Mouse (Mus musculus) adipocyte (in vitro differentiated cells): ENCODE data around the gene Sgms1.
"Not testable (repeated sequence)": the region's sequence is repeated elsewhere in the genome, so short reads cannot be mapped to it uniquely, and the experiment has no call there.

Experiments
- DNase-seq: peaks from one replicate; pipeline ENCODE4 v3.0.0-alpha.2; 2016; ENCODE audit warnings: low spot score

The Sgms1 gene

DNA sequence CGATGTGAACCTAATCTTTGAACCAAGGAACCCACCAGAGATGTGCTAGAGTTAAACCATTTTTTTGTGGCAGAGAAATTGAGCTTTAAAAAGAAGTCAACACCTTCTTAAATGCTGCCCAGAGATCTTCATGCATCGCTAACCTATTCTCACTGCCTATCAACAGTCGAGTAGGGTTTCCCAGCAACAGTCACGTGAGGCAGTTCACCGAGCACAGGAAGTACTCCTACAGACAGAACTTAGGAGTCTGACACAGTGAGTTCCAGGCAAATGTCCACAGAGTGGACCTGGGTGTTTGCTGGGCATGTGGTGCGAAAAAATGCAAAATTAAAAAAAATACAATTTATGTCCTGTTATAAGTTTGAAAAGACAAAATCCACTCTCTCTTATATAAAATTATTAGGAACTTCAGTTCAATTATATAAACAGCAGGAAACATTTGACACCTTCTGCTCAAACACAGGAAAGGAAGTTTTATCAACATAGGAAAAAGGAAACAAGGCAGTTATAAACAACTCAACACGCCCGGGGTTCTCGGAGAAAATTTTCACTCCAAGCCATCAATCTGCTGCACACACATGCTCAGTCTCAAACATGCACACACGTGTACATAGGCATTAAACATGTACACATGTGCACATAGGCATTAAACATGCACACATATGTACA, 64.3 kb downstream of the Sgms1 start:
- no peak for DNase-seq

DNA sequence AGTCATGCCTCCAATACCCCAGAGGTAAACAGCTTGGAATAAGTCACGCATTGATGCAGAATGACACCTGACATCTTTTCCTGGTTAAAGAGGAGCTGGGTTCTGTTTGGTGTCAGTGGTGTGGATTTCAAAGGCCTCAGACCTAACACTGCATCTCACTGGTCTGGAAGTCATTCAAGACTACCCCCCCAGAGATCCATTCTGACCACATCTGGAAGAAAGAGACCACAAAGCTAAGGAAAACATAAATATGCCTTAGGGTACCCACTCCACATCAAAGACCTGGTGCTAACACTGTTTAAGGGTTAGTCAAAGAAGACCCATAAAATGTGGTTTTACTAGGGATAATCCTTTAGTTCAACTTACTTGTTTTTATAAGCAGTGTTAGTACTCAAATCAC, 65.0 kb downstream of the Sgms1 start:
- no peak for DNase-seq

DNA sequence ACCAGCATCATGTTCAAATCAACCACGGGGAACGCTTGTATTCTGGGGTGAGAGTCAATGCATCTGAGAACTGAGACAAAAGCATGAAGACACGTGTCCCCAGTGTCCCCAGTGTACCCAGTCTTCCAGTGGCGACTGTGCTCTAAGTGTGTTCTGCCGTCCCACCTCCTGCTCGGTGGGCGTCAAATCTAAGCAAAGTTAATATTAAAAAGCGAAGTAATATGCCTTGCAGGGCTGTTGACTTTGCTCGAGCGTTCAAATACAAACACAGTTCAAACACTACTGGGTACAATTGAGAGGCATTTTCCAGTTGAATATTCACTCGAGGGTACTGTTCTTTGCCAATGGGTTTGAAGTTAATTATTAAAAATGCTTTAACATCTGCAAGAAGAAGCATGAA, 66.4 kb downstream of the Sgms1 start:
- DNase-seq, result no peak

- DNase-seq, result peak; percentile 83
These were observed 67.0 kb downstream of the Sgms1 start for GRCm38 (mm10) chr19:32322429-32323035.

- DNase-seq, result no peak
These were observed 69.2 kb downstream of the Sgms1 start for GRCm38 (mm10) chr19:32320366-32320666.

GRCm38 (mm10) chr19:32319531-32320365, 69.8 kb downstream of the Sgms1 start:
- peak; percentile 51 for DNase-seq

DNA sequence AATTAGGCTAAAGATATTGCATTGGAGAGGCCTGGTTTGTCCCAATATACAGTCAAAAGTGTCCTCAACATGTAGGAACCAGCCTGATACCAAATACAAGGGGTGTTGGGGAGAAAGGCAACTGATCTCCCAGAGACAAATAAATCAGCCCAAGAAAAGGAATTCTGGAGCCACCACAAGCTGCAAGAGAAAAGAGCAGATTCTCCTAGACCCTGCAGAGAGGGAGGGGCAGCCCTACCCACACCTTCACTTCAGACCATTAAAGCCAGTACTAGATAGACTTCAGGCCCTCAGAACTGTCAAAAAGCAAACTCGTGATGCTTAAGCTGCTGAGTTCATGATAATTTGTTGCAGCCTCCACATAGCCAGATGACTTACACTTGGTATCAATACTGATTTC, 70.5 kb downstream of the Sgms1 start:
- DNase-seq, result no peak

DNA sequence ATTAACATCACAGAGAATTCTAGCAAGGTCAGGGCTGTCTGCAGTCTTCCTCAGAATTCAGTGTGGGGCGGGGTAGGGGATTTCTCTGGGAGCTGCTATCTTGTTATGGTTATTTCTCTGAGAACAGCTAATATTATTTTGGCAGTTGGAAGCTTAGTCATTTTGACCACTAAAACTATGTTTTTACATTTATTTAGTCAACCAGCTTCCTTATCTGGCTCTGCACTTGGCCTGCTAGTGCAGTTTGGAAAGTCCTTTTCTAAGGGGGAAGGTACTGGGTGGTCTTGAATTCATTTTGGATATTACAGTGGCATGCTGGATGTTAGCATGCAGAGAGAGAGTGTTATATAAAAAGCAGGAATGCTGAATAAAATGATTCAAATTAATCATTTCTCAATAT, 72.2 kb downstream of the Sgms1 start:
- DNase-seq, result not testable (repeated sequence)

DNA sequence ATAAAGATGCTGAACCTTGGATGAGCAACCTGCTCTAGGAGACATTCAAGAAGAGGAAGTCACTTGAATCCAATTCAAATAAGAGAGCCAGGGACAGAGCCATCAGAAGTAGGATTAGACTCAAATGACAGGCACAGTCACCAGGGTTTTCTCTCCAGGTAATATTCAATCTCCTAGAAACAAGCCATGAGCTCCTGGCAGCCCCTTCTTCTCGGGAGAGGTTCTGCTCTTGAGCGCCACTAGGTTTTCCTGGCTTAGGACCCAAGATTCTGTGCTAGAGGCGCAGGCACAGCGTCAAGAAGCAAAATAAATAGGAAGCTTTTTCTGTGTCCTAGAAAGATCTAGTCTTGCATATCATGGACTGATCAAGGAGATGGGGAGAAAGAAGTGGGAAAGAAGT, 76.2 kb downstream of the Sgms1 start:
- no peak for DNase-seq

DNA sequence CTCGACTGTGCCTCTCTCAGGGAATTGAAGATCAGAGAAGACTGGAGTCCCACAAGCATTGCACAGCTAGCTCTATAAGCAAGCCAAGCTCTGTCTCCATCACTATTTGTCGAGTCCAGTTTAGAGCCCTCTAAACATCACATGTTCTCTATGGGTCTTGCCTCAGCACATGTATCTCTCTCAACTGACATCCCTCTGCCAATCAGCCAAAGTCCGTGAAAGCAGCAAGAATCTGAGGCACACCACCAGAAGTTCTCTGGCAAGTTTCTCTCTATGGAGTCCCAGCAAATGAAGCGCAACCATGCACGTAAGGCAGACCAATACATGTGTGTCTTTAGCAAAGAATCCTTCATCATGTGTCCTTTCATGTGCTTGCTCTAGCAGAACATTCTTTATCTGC, 77.8 kb downstream of the Sgms1 start:
- no peak for DNase-seq

GRCm38 (mm10) chr19:32311063-32311462, 78.5 kb downstream of the Sgms1 start:
- no peak for DNase-seq

DNA sequence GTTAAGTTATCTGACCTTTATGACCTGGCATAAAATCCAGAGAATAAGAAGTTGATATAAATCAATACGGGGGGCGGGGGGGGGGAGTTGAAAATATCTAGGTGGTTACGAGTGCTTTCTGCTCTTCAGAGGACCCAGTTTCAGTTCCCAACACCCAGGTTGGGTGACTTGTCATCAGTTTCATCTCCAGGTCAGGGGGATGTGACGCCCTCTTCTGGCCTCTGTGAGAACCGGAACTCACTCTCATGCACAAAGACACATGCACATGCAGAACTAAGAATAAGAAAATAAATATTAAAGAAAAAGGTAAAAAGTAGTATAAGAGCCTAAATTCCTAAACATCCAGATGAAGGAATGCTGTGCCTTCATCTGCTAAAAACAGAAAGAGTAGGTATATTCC, 79.0 kb downstream of the Sgms1 start:
- DNase-seq, result no peak

GRCm38 (mm10) chr19:32309346-32309745, 80.2 kb downstream of the Sgms1 start:
- peak; percentile 93 for DNase-seq

DNA sequence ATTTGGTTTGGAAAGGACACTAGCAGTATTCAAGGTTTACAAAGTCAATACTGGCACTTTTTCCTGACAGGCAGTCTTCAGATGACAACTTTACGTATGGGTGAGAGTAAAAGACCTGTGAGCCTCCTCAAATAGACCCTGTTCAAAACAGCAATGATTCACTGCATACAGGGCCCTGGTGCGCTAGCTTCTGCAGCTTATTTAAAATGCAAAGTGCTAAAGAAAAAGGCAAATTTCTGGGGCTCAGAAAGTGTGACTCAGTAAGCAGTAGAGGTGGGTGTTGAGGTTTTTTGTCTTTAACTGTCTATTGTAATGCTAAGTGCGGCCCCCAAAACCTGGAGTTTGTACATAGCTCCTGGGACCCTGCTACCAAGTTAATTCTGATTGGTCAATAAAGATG, 81.2 kb downstream of the Sgms1 start:
- no peak for DNase-seq

DNA sequence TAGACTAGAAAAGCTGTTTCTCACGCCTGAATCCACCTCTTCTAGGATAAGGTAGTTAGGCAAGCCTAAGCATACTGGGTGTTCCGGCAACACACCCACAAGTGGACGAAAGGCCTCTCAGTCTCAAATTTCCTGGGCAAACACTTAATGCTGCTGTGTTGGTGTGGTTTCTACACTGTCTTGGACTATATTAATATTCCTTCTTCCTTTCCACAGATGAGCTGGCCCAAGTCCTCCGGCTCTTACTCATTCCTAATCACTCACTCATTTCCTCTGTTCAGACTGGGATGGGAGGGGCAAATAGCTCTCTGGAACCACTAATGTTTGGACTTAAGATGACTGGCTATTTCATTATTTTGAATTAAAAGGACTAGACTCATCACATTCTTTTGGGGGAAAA, 84.6 kb downstream of the Sgms1 start:
- peak; percentile 79 for DNase-seq

GRCm38 (mm10) chr19:32304008-32304873, 85.3 kb downstream of the Sgms1 start:
- no peak for DNase-seq

DNA sequence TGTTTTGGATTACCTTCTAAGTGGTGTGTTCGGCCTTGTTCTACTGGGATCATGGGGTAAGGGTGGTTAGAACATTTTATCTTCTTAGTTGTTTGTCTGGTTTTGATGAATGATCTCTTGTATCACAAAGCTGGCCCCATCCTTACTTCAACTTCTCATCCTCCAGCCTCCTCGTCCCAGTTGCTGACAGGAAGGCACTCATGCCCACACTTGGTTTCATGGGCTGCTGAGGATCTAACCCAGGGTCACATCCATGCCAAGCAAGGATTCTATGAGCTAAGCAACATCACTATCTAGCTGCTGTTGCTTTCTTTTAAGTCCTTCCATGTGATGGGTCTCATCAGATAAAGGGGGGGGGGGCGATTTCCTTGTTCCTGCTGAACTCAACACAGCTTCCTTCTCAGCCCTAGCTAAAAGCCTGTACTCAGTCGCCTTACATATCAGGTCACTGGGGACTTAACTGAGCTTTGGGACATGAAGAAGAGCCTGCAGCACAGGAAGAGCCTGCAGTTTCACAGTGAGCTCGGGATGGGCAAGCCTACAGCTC, 86.6 kb downstream of the Sgms1 start:
- DNase-seq, result no peak

- peak; percentile 35 for DNase-seq
These were observed 87.9 kb downstream of the Sgms1 start for GRCm38 (mm10) chr19:32301568-32301967.

GRCm38 (mm10) chr19:32298221-32298620, 91.3 kb downstream of the Sgms1 start:
- no peak for DNase-seq

GRCm38 (mm10) chr19:32296863-32297262, 92.7 kb downstream of the Sgms1 start:
- no peak for DNase-seq

DNA sequence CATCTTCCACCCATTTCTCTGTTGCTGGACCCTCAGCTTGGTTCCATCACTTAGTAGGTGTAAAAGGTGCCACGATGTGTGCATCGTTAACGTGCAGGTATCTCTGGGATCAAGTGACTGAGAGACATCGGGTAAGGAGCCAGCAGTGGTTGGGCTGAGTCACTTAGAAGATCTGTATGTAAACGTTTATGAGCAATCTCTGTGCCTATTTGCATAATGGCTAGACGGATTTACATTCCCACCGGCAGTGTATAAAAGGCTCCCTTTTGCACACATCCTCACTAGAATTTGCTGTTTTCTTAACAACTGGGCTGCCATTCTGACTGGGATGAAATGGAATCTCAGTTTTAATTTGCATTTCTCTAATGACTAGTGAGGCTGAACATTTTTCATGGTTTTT, 93.9 kb downstream of the Sgms1 start:
- DNase-seq, result no peak
